Mouse (Mus musculus) myocyte (in vitro differentiated cells): Measurements from ENCODE around the gene Znhit3. TPM values are rescaled to one million over a fixed set of nuclear protein-coding genes. Genes with fewer than 3 reads are reported as not detected.

ENCODE experiments used
- H3K27me3 ChIP-seq: one replicate; pipeline ENCODE4 v1.6.1; 2011; ENCODE audit not compliant: control insufficient read depth, insufficient read depth, insufficient read length
- H3K36me3 ChIP-seq: one replicate; pipeline ENCODE4 v1.6.1; 2011; ENCODE audit not compliant: control insufficient read depth, insufficient read depth
- H3K4me2 ChIP-seq: one replicate; pipeline ENCODE4 v1.6.1; 2011; ENCODE audit warnings: low read depth, control low read depth
- H3K4me3 ChIP-seq: one replicate; pipeline ENCODE4 v1.5.1; 2011; ENCODE audit warnings: mild to moderate bottlenecking, control low read depth, moderate library complexity
- H3K79me2 ChIP-seq: one replicate; pipeline ENCODE4 v1.6.1; 2011; ENCODE audit not compliant: control insufficient read depth, insufficient read depth
- H3ac ChIP-seq: one replicate; pipeline ENCODE4 v1.6.1; 2011; ENCODE audit not compliant: control insufficient read depth, insufficient read length
- CEBPB ChIP-seq: IDR thresholded peaks from 2 replicates; pipeline ENCODE4 v1.6.1; 2011; ENCODE audit warnings: mild to moderate bottlenecking, moderate library complexity; ENCODE audit not compliant: poor library complexity, insufficient read depth, severe bottlenecking
- E2F4 ChIP-seq: IDR thresholded peaks from one replicate; pipeline ENCODE4 v1.6.1; 2011; ENCODE audit warnings: mild to moderate bottlenecking, control low read depth, moderate library complexity; ENCODE audit not compliant: insufficient read depth
- MAX ChIP-seq: IDR thresholded peaks from one replicate; pipeline ENCODE4 v1.6.1; 2011; ENCODE audit warnings: low read depth, mild to moderate bottlenecking, control low read depth
- MYOD1 ChIP-seq, 3 experiments: IDR thresholded peaks; one replicate each; pipeline ENCODE4 v1.6.1; 2011; ENCODE audit warnings: control low read depth in 2 of 3, low read depth in 2 of 3, mild to moderate bottlenecking in 2 of 3, moderate library complexity in 1 of 3; ENCODE audit not compliant: insufficient read length in 2 of 3, control insufficient read depth in 1 of 3
- MYOG ChIP-seq, 3 experiments: IDR thresholded peaks; one replicate each; pipeline ENCODE4 v1.6.1; 2011; ENCODE audit warnings: control low read depth in 2 of 3, low read depth in 2 of 3, mild to moderate bottlenecking in 2 of 3; ENCODE audit not compliant: insufficient read length in 2 of 3, control insufficient read depth in 1 of 3, insufficient read depth in 1 of 3
- POLR2A ChIP-seq: IDR thresholded peaks from one replicate; pipeline ENCODE4 v1.6.1; 2011; ENCODE audit warnings: low read depth, mild to moderate bottlenecking, control low read depth, moderate library complexity; ENCODE audit not compliant: insufficient read length
- POLR2AphosphoS2 ChIP-seq: IDR thresholded peaks from one replicate; pipeline ENCODE4 v1.6.1; 2011; ENCODE audit warnings: low read depth, control low read depth; ENCODE audit not compliant: insufficient read length
- REST ChIP-seq: IDR thresholded peaks from one replicate; pipeline ENCODE4 v1.6.1; 2011; ENCODE audit warnings: mild to moderate bottlenecking, control low read depth, moderate library complexity; ENCODE audit not compliant: insufficient read depth, insufficient read length
- SRF ChIP-seq: IDR thresholded peaks from one replicate; pipeline ENCODE4 v1.6.1; 2011; ENCODE audit warnings: low read depth; ENCODE audit not compliant: control insufficient read depth, insufficient read length
- TCF12 ChIP-seq: IDR thresholded peaks from one replicate; pipeline ENCODE4 v1.6.1; 2011; ENCODE audit warnings: mild to moderate bottlenecking, control low read depth; ENCODE audit not compliant: poor library complexity, insufficient read depth, severe bottlenecking
- TCF3 ChIP-seq: IDR thresholded peaks from one replicate; pipeline ENCODE4 v1.6.1; 2011; ENCODE audit warnings: low read depth, control low read depth; ENCODE audit not compliant: insufficient read length
- USF1 ChIP-seq: IDR thresholded peaks from one replicate; pipeline ENCODE4 v1.6.1; 2011; ENCODE audit warnings: low read depth, mild to moderate bottlenecking, control low read depth, moderate library complexity
- polyA plus RNA-seq: library from polyadenylated mRNA; unstranded; fragments of >200 nt; fragmentation: generic; extraction: Trizol; gene quantifications from one replicate; pipeline ENCODE4 v1.2.1, GENCODE M21; 2012; ENCODE audit warnings: missing spikeins

Znhit3 gene
- polyA plus RNA-seq, 1 experiment = 18.5 TPM

- H3ac ChIP-seq = no peak overlapping the region
- H3K4me3 ChIP-seq = no peak overlapping the region
- no peak overlapping the region for H3K4me2 ChIP-seq
- H3K27me3 ChIP-seq = peaks cover 53% of the 10 kb centered on the region
- TF ChIP-seq CEBPB (no peak), POLR2AphosphoS2 (no peak)
- no peaks in the 10 kb centered on the region for H3K36me3 ChIP-seq
- no peaks in the 10 kb centered on the region for H3K79me2 ChIP-seq
These were observed 44.1 kb upstream of the Znhit3 start for GRCm38 (mm10) chr11:84960291-84960690.

DNA sequence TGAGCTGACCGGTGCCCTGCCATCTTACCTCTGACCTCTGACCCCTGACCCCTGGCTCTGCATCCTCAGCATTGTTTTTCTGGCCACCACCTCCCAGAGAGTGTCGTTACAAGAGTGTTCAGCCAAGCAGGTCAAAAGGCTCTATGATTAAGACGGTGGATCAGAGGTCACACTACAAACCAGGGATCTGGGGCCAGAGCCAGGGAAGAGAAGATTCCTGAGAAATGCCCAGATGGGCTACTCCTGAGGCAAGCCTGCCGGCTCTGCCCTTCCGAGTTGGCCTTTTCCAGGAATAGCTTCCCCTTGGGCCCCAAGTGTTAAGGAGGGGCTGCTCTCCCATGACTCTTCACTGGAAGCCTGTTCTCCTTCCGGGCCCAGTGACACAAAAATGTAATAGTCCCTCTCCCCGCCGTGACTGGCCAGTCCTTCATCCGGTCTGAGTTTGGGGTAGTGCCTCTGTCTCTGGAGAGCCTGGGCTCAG is 43.6 kb upstream of the Znhit3 start:
- TF ChIP-seq POLR2AphosphoS2 (no peak), REST (no peak), CEBPB (no peak), E2F4 (no peak), SRF (no peak), TCF12 (no peak), MYOG (IDR thresholded peaks at IDR 0.05; ENCODE audit: control insufficient read depth in 1 of 3, insufficient read depth in 1 of 3, insufficient read length in 2 of 3, low read depth in 2 of 3) (no peak), MAX (no peak), TCF3 (no peak), POLR2A (no peak)
- no peaks in the 10 kb centered on the region for H3K36me3 ChIP-seq
- H3K4me3 ChIP-seq = no peak overlapping the region
- H3ac ChIP-seq = no peak overlapping the region
- H3K4me2 ChIP-seq = no peak overlapping the region
- H3K79me2 ChIP-seq = no peaks in the 10 kb centered on the region
- peaks cover 58% of the 10 kb centered on the region for H3K27me3 ChIP-seq

DNA sequence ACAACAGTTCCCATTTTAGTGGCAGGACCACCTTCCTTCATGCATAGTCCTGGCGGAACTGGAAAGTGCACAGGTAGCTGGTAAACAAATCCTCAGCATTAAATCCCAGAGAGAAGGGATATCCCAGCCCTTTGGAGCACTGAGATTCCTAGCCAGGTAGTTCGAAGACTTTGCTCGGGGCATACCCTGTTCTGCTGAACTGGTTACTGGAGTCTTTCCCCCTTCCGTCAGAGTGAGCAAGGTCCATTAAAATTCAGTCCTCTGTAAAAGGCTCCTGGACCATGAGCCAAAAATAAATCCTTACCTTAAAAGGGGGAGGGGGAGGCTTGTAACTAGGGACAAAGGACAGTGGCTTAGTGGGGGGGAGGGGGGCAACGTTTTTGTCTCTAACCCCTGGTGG is 43.0 kb upstream of the Znhit3 start:
- Histone ChIP-seq H3K4me2 (no peak overlapping the region), H3K79me2 (no peaks in the 10 kb centered on the region), H3K4me3 (no peak overlapping the region), H3K27me3 (peaks cover 60% of the 10 kb centered on the region), H3ac (no peak overlapping the region), H3K36me3 (no peaks in the 10 kb centered on the region)
- no peak for TF ChIP-seq E2F4
- TF ChIP-seq TCF3 = no peak
- TF ChIP-seq USF1 = no peak
- TF ChIP-seq MYOG (IDR thresholded peaks at IDR 0.05; ENCODE audit: control insufficient read depth in 1 of 3, insufficient read depth in 1 of 3, insufficient read length in 2 of 3, low read depth in 2 of 3) = no peak
- TF ChIP-seq POLR2A = no peak
- TF ChIP-seq POLR2AphosphoS2 = no peak
- TF ChIP-seq SRF = no peak
- TF ChIP-seq REST = no peak
- TF ChIP-seq MYOD1 (IDR thresholded peaks at IDR 0.05; ENCODE audit: control insufficient read depth in 1 of 3, insufficient read length in 2 of 3, low read depth in 2 of 3) = no peak
- no peak for TF ChIP-seq TCF12
- TF ChIP-seq CEBPB = no peak
- TF ChIP-seq MAX = no peak

GRCm38 (mm10) chr11:84958271-84958630 is 42.1 kb upstream of the Znhit3 start:
- no peaks in the 10 kb centered on the region for H3K36me3 ChIP-seq
- peaks cover 61% of the 10 kb centered on the region for H3K27me3 ChIP-seq
- H3K79me2 ChIP-seq = no peaks in the 10 kb centered on the region
- H3ac ChIP-seq = no peak overlapping the region
- H3K4me3 ChIP-seq = no peak overlapping the region
- no peak for TF ChIP-seq MYOD1 (IDR thresholded peaks at IDR 0.05; ENCODE audit: control insufficient read depth in 1 of 3, insufficient read length in 2 of 3, low read depth in 2 of 3)
- no peak for TF ChIP-seq USF1
- TF ChIP-seq TCF12 = no peak
- TF ChIP-seq MAX = no peak
- no peak for TF ChIP-seq POLR2AphosphoS2
- TF ChIP-seq E2F4 = no peak
- no peak for TF ChIP-seq CEBPB
- TF ChIP-seq REST = no peak
- TF ChIP-seq TCF3 = no peak
- H3K4me2 ChIP-seq = no peak overlapping the region

DNA sequence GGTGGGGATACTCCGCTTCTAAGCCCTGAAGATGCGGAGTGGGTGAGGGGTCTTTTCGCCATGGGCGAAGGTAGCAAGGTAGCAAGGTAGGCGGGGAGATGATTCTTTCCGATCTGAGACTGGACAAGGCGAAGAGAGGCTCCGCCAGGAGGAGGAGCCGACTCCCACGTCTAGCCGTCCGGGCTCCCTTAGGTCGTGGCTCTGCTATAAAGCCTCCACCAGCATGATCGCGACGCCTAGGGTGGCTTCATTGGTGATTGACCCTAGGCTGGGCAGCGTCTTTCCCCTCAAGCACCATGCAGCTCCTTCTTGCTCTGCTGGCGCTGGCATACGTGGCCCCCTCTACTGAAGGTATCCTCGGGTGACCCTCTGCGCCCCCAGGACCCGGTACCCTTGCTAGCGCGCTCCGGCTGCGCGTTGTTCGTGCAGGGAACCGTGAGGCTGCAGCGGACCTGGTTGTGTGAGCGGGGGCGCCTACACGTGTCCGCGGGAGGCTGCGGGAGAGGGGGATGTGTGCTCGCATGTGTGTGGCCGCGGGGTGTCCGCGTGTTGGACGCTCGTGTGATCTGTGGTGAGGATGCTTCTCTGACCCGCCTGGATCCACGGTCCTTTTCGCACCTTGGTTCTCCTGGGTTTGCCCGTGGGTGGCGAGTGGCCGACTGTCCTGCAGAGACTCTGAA is 41.6 kb upstream of the Znhit3 start, which contains the start of gene Car4:
TSS of gene Car4 (plus strand) at position 196 of the 680 bp plus-strand sequence.
- Histone ChIP-seq H3K4me3 (no peak within 1 kb of the TSS), H3ac (no peak within 1 kb of the TSS), H3K36me3 (no peaks in the 10 kb centered on the region), H3K4me2 (no peak within 1 kb of the TSS), H3K79me2 (no peaks in the 10 kb centered on the region), H3K27me3 (peaks cover 67% of the 10 kb centered on the region)
- TF ChIP-seq USF1 (no peak), E2F4 (no peak), SRF (no peak), REST (no peak), TCF12 (no peak), MAX (no peak), MYOG (IDR thresholded peaks at IDR 0.05; ENCODE audit: control insufficient read depth in 1 of 3, insufficient read depth in 1 of 3, insufficient read length in 2 of 3, low read depth in 2 of 3) (no peak), POLR2A (no peak), MYOD1 (IDR thresholded peaks at IDR 0.05; ENCODE audit: control insufficient read depth in 1 of 3, insufficient read length in 2 of 3, low read depth in 2 of 3) (no peak), POLR2AphosphoS2 (no peak), CEBPB (no peak), TCF3 (no peak)
